Mouse (Mus musculus): ENCODE data around the gene Itgb1bp1.

GRCm38 (mm10) chr12:21306721-21307120 lies 20.6 kb upstream of the Itgb1bp1 start:
- no peak for TF ChIP-seq CTCF (IDR thresholded peaks at IDR 0.05; ENCODE audit: control insufficient read depth, insufficient read depth, insufficient read length)
- TF ChIP-seq MAX (IDR thresholded peaks at IDR 0.05): no peak
- no peak for TF ChIP-seq MYOG (IDR thresholded peaks at IDR 0.05; ENCODE audit: control insufficient read depth, extremely low read depth, insufficient read length)

Measured in C2C12 (cell line).